Mouse (Mus musculus): ENCODE data around the gene Wdr20.

Wdr20 gene

GRCm38 (mm10) chr12:110828908-110829307, 91.2 kb downstream of the Wdr20 start:
- DNase-seq = no peak

- no peak for DNase-seq
Measured at GRCm38 (mm10) chr12:110830293-110831024, 92.7 kb downstream of the Wdr20 start.

- DNase-seq = no peak
Measured at GRCm38 (mm10) chr12:110835182-110835581, 97.4 kb downstream of the Wdr20 start.

- no peak for DNase-seq
Measured at GRCm38 (mm10) chr12:110836729-110837128, 99.0 kb downstream of the Wdr20 start.

GRCm38 (mm10) chr12:110837192-110837841, 99.6 kb downstream of the Wdr20 start:
- DNase-seq = no peak

- DNase-seq = no peak
Measured at GRCm38 (mm10) chr12:110837850-110838249, 100.1 kb downstream of the Wdr20 start.

- DNase-seq = peak; percentile 96 to 97
Measured at GRCm38 (mm10) chr12:110840348-110841198, 102.8 kb downstream of the Wdr20 start, which contains the start of gene Mok. Mok (minus strand) TSS chr12:110840939.

GRCm38 (mm10) chr12:110841731-110842493, 104.2 kb downstream of the Wdr20 start:
- DNase-seq = no peak

GRCm38 (mm10) chr12:110843194-110844048, 105.7 kb downstream of the Wdr20 start:
- peak; percentile 86 to 92 for DNase-seq

GRCm38 (mm10) chr12:110844227-110845130, 106.7 kb downstream of the Wdr20 start:
- DNase-seq = peak in 1 of 2 experiments; percentile 14

- DNase-seq = peak; percentile 82 to 84
Measured at GRCm38 (mm10) chr12:110845131-110845880, 107.6 kb downstream of the Wdr20 start.

GRCm38 (mm10) chr12:110846191-110846765, 108.5 kb downstream of the Wdr20 start:
- no peak for DNase-seq

GRCm38 (mm10) chr12:110850010-110850928, 112.5 kb downstream of the Wdr20 start, which contains the start of gene Zfp839:
Zfp839 (plus strand) TSS chr12:110850253.
- DNase-seq = peak; percentile 89

- DNase-seq = no peak
Measured at GRCm38 (mm10) chr12:110850929-110851256, 113.1 kb downstream of the Wdr20 start.

- no peak for DNase-seq
Measured at GRCm38 (mm10) chr12:110851414-110851813, 113.7 kb downstream of the Wdr20 start.

- no peak for DNase-seq
Measured at GRCm38 (mm10) chr12:110851923-110852322, 114.2 kb downstream of the Wdr20 start.
